Mouse (Mus musculus) myocyte (in vitro differentiated cells): Measurements from ENCODE around the gene Dhx37.

Source experiments
- MAX ChIP-seq: IDR thresholded peaks from one replicate; pipeline ENCODE4 v1.6.1; 2011; ENCODE audit warnings: low read depth, mild to moderate bottlenecking, control low read depth
- POLR2AphosphoS2 ChIP-seq: IDR thresholded peaks from one replicate; pipeline ENCODE4 v1.6.1; 2011; ENCODE audit warnings: low read depth, control low read depth; ENCODE audit not compliant: insufficient read length

DNA sequence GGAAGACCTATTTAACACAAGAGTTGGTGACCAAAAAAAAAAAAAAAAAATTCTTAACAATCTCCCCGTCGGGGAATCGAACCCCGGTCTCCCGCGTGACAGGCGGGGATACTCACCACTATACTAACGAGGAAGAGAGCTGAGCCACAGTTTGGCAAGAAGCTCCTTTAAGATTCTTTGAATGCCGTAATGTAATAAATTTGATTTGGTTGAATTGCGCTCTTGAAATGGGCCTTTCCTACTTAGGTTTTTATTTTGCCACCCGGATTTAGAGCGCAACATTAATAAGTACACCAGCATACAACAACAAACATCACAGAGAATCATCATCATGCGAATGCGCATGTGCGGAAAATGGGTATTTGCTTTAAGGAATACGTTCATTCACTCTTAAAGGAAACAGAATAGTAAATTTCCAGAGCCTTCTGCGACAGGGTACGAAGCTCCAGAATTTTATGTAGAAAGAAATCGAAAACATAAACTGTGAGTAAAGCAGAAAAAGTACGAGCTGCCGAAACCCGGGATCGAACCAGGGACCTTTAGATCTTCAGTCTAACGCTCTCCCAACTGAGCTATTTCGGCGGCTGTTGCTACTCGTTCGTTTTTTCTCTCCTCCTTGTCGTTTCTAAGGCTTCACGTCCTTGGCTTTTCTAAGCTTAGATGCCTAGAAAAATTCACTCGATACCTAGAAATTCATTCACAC, 28.2 kb downstream of the Dhx37 start:
- TF ChIP-seq MAX (no peak), POLR2AphosphoS2 (no peak)
